Mouse (Mus musculus) cerebellum, adult 9-10 months (tissue): ENCODE results near the gene Megf6.

Source experiments
- DNase-seq: peaks from one replicate; pipeline ENCODE4 v3.0.0; 2022

The Megf6 gene

DNA sequence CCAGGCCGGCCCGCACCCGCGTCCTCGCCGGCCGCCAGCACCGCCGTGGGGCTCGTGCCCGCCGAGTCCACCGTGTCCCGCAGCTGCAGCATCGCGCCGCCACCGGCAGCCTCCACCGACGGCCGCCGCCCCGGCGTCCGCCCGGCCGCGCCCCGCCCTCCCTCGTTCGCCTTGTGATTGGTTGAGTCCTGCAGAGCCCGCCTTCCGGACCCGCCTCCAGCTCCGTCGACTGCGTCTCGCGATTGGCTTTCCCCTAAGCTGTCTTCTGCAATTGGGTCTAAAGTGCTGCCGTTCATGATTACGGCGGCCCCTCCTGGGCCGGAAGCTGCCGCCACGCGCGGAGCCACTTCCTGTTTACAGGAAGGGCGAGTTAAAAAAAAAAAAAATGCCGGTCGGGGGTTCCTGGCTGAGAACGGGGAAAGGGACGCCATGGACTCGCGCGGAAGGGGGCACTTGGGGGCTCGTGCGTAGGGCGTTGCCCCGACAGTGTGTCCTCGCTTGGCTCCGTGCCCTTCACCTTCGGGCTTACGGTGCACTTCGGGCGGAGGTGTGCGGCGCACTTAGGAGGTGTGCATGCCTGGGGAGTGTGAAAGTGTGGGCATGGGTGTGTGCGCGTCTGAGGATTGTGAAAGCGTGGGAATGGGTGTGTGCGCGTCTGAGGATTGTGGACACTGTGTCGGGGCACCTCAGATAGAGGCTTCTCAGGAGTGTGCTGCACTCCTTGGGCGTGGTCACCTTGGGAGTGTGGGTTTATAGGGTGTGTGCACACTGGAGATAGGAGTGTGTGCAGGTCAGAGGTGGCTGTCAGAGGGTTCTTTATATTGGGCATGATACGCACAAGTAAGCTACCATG lies 9.8 kb upstream of the Megf6 start, which contains the start of gene Tprgl:
Gene Tprgl (minus strand): TSS at position 129 of the 853 bp plus-strand sequence.
- DNase-seq = peak; percentile 96

DNA sequence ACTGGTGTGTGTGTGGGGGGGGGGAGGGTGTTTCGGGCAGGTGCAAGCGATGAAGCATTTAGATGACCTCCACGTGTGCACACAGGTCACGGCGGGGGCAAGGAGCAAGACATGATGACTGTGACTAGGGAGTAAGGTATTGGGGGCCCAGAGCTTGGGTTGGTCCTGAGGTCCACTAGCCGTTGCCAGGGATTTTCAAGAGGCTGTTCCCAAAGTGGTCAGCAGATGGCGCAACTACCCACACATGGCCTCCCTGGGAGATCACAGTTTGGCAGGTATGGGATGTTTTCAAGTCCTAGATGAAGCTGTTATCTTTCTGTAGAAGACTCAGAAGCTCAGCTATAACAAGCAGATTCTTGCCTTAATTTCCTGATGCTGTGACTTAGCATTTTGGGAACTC lies 7.2 kb upstream of the Megf6 start:
- DNase-seq = peak; percentile 79

DNA sequence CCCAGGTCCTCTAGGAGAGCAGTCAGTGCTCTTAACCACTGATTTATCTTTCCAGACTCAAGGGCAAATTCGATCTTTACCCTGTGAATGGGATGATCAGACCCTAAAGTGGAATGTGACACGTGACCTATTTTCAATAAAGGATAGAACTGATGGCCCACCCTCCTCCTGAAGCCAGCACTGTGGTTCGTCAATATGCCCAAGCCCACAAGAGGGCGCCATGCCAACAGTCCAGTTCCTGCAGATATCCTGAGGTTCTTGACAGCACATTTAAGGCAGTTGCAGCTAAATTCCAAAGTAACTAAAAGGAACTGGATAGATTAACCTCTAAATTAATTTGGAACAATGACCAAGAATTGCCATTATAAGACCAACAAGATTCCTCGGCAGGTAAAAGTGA lies 3.5 kb upstream of the Megf6 start:
- DNase-seq = peak; percentile 48

DNA sequence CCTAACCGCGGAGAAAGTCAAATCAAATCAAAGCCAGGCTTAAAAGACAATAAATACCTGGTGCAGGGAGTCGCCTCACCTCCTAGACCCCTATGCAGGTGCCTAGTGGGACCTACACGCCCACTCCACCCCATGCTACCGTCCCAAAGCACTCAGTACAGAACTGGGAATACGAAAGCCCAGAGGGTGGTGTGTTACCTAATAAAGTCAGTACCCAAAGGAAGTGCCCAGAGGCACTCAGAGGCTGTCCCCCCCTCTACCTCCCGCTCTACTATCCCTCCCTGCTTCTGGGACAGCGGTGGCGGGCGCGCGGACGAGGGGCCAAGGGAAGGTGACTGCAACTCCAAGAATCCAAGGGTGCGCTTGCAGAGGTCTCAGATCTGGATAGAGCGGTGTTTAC lies 509 bp upstream of the Megf6 start:
- DNase-seq = no peak

DNA sequence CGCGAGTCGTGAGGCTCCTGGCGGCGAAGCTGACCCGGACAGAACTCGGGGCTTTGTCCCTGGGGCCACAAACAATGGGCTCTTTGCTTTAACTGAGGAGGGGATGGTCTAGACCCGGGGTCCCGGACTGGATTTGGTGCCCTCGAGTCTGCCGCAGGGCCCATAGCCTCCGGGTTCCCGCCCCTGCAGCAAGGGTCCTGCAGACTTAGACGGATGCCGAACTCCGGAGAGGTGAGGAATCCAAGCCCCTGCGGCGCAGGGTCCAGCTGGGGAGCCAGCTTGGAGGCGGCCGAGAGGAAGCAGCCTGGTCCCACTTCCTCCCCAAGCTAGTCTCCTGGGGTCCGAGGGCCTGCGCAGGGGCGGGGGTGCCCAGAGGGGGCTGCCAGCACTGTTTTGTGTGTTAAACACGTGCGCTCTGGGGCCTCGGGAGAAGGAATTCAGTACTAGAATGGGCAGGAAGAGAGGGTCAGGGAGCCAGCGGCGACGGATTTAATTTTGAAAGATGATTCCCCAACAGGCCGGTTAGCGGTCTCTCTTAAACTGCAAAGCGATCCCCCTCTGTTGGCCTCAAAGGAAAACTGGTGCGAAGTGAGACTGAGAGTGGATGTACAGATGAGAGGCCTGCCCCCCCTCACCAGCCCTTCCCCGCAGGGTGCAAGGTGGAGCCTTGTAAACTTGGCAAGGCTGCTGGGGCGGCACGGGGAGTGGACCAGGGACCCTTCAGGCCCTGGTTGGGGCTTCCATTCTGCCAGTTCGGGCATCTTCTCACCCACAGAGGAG lies 811 bp downstream of the Megf6 start:
- no peak for DNase-seq

DNA sequence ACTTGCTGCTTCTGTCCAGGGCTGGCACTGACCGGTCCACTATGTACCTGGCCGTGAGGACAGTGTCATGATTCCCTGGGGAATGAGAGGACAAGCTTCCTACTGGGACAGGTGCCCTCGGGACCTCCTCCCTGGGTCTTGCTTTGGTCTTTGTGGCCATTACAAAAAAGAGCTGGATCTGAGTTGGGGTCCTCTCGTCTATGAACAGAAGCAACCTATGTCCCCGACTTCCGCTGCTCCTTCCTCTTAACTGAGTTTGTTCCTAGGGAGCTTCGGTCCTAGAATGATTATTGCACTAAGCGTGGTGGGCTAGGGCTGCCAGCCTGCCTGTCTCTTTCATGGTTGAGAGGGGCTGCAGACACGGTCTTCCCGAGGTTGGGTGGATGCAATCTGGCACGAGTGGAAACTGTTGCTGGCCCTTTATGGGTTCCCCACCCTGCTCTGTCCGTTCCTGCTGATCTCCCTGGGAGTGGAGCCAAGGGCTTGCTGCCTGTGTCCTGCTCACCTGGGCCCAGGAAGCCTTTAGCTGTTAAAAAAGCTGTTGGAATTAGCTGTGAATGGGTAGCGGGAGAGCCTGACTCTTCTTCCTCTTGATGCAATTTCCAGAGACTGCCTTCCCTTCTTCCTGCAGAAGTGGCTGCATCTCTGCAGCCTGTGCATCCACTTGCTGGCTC lies 1.5 kb downstream of the Megf6 start:
- no peak for DNase-seq

DNA sequence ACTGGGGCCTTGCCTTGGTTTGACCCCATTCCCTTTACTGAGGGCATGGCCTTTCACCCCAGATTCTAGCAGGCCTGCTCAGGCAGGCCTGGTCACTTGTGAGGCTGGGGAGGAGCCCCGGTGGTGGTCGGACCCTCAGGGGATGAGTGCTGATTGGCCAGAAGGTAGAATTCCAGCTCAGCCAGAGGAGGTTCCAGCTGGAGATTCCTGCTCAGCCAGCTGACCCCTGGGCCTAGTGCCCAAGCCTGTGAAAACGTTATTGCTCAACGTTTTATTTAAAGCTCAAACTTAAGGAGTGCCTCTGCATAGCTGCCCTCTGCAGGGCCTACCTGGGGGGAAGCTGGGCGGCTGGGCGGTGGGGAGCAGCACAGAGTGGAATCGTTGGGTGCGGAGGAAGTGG lies 6.7 kb downstream of the Megf6 start:
- DNase-seq = no peak

DNA sequence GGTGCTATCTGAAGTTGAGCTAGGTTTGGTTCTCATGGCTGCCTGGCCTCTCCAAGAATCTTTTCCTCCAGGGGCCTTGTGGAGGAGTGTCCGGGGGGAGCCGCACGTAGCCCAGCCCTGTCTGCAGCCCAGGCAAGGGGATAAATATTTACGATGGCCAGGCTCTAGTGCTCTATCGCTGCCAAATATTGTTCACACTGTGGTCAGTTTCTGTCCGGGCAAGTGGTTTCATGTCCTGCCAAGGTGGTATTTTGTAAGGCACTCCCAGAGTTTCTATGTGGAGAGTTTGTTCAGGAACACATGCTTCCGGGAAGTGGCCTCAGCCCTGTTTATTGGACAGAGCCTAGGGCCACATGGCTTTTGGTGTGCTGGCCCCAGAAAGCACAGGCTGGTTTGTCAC lies 10.5 kb downstream of the Megf6 start:
- no peak for DNase-seq

DNA sequence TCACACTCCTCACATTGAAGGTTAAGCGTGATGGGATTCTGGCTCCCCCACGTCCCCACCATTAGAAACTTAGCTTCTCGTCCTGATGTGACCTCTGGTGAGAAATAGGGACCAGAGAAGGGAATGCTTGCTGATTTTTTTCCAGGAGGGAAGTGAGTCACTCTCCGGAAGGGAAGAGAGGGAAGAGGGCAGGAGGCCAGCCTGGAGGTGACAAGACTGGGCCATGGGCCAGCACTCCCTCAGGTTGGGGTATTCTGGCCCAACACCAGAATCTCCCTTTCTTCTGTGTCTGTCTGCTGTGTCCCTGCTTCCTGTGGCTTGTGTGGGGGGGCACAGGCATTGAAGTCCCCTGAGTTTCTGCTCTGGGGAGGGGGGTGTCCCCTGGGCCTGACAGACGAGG lies 13.0 kb downstream of the Megf6 start:
- no peak for DNase-seq

DNA sequence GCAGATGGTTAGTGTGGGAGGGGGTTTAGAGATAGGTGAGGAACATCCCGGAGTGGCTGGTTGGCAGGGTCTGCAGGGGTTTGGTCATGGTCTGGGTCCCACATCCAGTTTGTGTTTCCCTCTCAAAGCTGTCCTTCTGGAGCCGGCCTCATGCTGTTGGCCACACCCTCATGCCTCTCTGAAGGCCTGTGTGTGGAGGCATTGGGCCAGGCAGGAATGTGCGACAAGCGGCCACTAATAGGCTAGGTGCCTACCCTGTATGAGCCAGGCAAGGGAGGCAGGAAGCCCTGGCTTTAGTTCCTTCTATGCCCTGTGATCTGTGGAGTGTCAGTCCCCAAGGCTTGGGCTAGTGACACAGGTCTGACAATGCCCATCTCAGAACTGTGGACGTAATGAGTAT lies 14.5 kb downstream of the Megf6 start:
- DNase-seq = no peak

DNA sequence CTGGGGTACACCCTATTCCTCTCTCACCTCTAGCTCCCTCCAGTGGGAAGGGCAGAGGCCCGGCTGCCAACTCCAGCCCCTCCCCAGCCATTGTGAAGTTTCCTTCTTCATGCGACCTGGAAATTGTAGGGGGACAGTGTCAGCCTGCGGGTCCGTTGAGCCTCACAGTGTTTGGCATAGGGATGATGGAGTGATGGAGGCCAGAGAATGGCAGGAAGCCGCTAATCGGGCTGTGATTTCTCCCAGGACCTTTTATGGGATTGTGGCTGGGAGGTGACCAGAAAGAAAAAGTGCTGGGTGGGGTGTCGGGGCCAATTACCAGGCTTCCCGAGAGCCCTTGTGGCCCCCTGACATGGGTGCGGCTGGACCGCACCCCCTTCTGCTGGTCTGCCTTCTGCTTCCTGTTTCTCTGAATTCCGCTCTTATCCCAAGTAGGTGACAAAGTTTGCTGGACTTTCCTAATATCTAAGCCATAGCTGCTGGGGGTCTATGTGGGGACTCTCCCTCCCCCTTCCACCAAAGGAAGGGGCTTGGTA lies 15.5 kb downstream of the Megf6 start:
- DNase-seq = no peak

DNA sequence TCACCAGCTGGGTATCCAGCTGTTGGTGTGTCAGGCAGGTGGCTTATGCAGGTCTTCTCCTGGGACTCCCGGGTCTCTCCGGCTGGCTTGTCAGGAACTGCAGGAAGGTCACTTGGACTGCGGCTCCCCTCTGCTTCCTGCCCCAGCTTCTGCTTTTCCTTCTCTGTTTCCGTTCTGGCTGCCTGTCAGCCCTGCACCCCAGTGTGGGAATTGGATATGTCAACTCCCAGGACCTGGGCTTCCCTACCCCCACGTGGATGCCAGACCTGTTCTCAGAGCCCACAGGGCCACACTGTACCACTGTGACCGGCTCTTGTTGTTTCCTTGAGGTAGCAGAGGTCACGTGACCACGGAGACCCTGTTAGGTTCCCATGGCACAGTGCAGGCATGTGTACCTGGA lies 18.4 kb downstream of the Megf6 start:
- no peak for DNase-seq

DNA sequence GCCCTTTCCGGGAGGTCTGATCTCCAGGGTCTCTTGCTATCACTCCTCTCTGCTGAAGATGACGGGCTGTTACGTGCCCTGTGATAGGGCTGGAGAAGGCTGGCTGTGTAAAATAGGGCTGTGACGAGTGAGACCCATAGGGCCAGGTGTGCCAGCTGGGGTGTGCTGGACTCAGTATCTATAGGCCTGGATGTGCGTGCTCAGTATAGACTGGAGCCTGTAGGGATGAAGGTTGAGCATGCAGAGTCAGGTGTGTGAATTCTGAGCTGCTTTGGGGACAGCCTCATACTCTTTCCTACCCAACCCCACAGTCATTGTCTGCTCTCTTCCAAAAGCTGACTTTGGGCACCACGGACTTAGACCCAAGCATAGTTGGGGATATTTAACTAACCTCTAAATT lies 27.4 kb downstream of the Megf6 start:
- DNase-seq = no peak

DNA sequence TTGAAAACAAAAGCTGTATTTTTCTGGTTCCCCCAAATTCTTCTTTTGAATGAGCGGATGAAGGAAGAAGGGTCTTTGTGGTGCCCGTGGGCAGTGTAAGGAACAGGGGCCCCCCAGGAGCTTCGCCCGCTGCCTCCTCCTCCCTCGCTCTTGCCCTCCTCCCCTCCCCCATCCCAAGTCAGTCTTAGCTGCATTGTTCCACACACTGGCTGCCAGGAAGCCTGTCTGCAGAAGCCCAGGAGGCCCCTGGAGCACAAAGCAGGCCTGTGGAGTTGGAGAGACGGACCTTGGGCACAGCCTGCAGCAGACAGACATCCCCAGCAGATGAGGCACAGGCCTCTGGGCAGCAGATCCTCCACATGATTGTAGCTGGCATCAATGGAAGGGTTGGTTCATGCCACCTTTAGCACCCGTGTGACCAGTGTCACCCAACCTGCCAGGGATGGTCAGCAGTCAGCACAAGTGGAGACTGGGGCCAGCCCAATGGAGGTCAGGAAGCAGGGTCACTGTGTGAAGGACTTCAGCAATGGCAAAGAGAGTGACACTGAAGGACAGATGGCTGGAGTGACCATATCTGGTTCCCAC lies 27.9 kb downstream of the Megf6 start:
- no peak for DNase-seq

DNA sequence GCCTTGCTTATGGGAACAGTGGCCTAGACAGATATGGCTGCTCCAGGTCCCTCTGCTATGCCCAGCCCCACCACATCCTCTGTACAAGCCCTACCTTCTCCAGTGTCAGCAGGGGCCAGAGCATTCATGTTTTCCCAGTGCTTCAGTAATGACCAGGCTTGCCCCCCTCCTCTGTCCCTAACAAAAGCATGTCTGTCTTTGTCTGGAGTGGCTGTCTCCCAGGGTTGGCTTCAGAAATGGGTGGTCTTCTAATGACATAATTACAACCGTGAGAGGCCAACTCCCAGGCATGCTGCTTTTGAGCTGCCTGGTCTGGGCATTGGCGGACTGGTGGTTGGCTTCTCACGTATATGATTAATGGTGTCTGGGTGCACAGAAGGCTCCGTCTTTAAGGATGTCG lies 31.0 kb downstream of the Megf6 start:
- DNase-seq = no peak

DNA sequence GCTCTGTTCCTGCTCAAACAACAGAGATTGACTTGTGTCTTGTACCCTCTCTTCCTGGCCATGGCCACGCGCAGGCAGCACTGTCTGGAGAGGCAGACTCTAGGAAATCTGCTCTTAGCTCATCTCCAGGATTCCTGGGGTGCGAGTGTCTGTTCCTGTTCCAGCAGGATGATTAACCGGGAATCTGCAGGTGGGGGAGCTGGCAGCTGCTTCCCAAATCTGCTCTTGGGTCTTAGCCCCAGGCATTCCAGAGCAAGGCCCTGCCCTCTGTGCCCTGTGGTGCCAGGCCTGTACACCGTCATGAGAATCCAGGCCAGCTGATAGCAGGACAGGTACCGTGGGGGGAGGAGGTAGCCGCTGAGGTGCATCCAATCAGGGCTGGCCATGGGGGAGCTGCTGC lies 34.0 kb downstream of the Megf6 start:
- peak; percentile 95 for DNase-seq

DNA sequence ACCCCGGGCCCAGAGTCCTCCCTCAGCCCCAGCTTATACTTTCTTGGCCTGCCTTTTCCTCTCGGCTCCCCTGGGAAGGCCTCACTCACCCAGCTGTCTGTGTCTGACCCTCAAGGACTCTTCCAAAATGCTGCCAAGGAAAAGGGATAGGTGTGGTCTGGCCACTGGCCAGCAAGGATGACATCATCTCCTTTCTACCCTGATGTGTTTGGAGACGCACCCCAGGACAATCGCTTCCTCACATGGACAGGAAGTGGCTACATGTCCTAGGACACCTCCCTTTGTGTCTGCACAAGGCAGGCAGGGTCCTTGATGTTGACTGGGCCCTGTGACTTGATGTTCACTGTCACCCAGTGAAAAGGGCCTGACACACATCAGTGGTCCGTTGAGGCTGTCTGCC lies 34.9 kb downstream of the Megf6 start:
- peak; percentile 60 for DNase-seq

DNA sequence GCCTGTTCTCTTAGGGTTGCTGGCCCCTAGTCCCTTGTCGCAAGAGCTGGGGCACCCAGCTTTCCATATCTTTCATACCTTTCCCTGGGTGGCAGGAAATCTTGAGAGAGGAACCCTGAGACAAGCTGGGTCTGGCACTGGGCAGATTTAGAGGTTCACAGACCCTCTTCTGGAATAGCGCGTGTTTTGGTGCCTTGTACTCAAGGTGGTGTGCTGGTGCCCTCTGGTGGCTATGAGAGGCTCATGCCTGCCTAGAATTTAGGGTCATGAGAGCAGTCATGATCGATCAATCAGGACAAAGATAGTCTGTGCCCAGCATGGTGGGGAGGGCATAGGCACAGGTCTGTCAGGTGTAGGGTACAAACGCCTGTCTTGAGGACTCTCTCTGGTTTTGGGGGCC lies 36.7 kb downstream of the Megf6 start:
- peak; percentile 68 for DNase-seq

DNA sequence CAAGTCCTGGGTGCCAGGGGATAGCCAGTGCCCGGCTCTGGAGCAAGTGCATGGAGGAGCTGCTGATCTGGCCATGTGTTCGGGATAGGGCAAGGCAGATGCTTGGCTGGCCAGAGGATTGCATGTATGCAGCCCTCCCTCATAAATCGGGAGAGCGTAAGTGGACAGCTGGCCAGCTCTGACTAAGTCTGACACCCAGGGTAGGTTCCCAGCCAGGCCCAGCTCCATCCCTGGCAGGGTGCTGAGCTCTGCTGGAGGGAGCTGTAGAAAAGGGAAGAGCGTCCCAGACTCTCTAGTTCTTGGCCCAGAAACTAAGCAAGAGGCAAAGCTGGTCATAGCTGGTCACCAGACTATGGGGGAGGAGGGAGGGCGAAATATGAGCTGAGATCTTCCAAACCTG lies 38.5 kb downstream of the Megf6 start:
- no peak for DNase-seq

DNA sequence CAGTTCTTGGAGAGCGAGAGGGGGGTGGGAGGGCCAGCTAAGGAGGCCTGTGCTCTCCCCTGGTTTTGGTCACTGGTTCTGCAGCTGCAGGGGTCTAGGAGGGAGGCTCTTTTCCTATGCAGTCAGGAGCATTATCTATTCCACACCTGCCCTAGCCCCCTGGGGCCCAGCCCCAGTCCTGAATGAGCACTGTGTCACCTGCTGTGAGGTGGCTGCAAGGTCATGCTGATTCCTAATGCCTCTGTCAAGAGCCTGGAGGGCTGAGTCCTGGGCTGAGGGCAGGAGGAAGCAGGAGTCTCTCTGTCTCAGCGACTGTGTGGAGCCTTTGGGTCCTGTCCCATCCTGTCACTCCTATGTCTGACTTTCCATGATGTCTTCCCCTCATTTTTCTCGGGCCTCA lies 39.3 kb downstream of the Megf6 start:
- DNase-seq = no peak

DNA sequence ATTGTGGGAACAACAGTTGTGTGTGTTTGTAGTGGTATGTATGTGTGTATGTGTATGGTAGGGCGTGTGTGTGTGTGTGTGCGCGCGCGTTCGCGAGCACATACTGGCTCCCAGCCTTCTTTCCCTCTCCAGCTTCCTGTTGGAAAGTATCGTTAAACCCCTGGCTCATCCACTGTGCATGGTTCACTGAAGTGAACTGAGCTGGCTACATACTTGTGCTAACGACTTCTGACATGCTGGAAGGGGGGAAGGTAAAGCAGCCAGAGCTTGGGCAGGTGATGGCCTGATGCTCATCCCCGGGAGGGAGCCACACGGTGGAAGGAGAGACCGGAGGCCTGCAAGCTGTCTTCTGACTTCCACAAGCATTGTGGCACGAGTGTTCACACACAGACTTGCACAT lies 40.9 kb downstream of the Megf6 start:
- DNase-seq = no peak

DNA sequence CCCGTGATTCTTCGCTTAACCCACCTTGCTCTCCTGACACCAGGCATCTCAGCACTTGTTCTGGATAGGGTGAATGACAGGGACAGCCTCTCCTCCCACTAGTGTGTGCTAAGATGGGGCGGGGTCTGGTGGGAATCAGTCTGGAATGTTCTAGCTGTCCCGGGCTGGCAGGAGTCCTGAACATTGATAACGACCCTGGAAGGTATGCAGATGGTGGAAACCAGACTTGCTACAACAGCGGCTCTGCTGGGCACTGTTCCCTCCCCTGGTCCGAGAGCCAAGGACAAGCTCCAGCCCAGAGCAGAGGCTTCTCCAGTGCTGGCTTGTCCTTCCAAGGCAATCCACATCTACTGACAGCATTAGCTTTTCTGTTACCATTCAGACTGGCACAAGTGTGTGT lies 43.1 kb downstream of the Megf6 start:
- no peak for DNase-seq

DNA sequence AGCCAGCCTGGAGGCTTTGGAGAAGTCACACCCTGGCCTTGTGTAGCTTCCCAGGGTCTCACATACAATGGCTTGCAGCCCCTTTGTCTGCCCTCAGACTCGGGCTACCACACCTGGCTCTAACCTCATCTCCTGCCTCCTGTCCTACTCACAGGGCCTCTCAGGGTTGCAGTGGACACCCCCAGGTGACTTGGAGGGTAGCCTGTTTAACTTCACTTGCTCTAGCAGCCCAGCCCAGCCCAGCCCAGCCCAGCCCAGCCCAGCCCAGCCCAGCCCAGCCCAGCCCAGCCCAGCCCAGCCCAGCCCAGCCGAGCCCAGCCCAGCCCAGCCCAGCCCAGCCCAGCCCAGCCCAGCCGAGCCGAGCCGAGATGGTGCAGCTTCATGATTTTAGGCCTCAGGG lies 43.5 kb downstream of the Megf6 start:
- DNase-seq = no peak
